In genomic region chr8:84069169-84069568, GRCm38 (mm10) we compare ENCODE assay signal across 14 mouse cellular contexts. TPM values are rescaled to one million over a fixed set of nuclear protein-coding genes. Genes with fewer than 3 reads are reported as not detected.
DNase-seq lines count a peak whose midpoint lies in the region; ATAC-seq and TF ChIP-seq lines count a peak whose summit lies in the region.
"Had no signal": no experiment of that assay in that cellular context is flagged by ENCODE, and none has a peak within 500 bp of the region (broad histone marks: within the 10 kb centered on the region; RNA-seq: fewer than 3 reads in every experiment).

No protein-coding gene starts in this region.

- H3K4me1 ChIP-seq in heart, embryonic 15.5 days (replicated peaks) = peaks cover 56% of the 10 kb centered on the region
- peaks cover 25% of the 10 kb centered on the region; the same call in 1 of the 2 replicates for H3K4me1 ChIP-seq in lung, postnatal 0 days (ENCODE audit: insufficient read depth, low read depth, low read length)
- H3K4me1 ChIP-seq in intestine, embryonic 15.5 days (replicated peaks) = peaks cover 35% of the 10 kb centered on the region
- peaks cover 41% of the 10 kb centered on the region for H3K4me1 ChIP-seq in limb, embryonic 13.5 days
- peaks cover 37% of the 10 kb centered on the region for H3K4me1 ChIP-seq in cerebellum, adult 2 months (ENCODE audit: control insufficient read depth, insufficient read depth, low read length)

- no peaks in the 10 kb centered on the region for H3K36me3 ChIP-seq in heart, embryonic 15.5 days
- no peaks in the 10 kb centered on the region for H3K36me3 ChIP-seq in lung, postnatal 0 days (ENCODE audit: insufficient read depth, low read length)
- H3K36me3 ChIP-seq in intestine, embryonic 15.5 days = no peaks in the 10 kb centered on the region
- H3K36me3 ChIP-seq in limb, embryonic 13.5 days = peaks cover 4% of the 10 kb centered on the region; the same call in 1 of the 2 replicates

- H3K9ac ChIP-seq in heart, embryonic 15.5 days = no peak overlapping the region
- 0 out of 2 replicates have a peak overlapping the region, but pooled peaks have one; percentile 8 for H3K9ac ChIP-seq in lung, postnatal 0 days (replicated peaks; ENCODE audit: low read depth)
- 0 out of 2 replicates have a peak overlapping the region, but pooled peaks have one; percentile 0 for H3K9ac ChIP-seq in intestine, embryonic 15.5 days
- H3K9ac ChIP-seq in limb, embryonic 13.5 days = 0 out of 2 replicates have a peak overlapping the region, but pooled peaks have one; percentile 27

- no peak for TF ChIP-seq CTCF in lung, postnatal 0 days (IDR thresholded peaks at IDR 0.05)
- no peak for TF ChIP-seq CTCF in cerebellum, adult 2 months (IDR thresholded peaks at IDR 0.05; ENCODE audit: borderline replicate concordance, insufficient read depth, low read depth, low read length)

- H3K27me3 ChIP-seq in heart, embryonic 15.5 days = no peaks in the 10 kb centered on the region
- H3K27me3 ChIP-seq in lung, postnatal 0 days (replicated peaks; ENCODE audit: insufficient read depth, low read length) = no peaks in the 10 kb centered on the region
- no peaks in the 10 kb centered on the region for H3K27me3 ChIP-seq in intestine, embryonic 15.5 days (replicated peaks)
- no peaks in the 10 kb centered on the region for H3K27me3 ChIP-seq in limb, embryonic 13.5 days
- H3K27me3 ChIP-seq in cerebellum, adult 2 months (ENCODE audit: control insufficient read depth, insufficient read depth, low read length) = no peaks in the 10 kb centered on the region

- no peak for TF ChIP-seq EP300 in lung, postnatal 0 days (IDR thresholded peaks at IDR 0.05)

- TF ChIP-seq POLR2A in cerebellum, adult 2 months (IDR thresholded peaks at IDR 0.05; ENCODE audit: borderline replicate concordance, insufficient read depth, low read length) = no peak

- no peaks in the 10 kb centered on the region for H3K9me3 ChIP-seq in heart, embryonic 15.5 days (replicated peaks)
- H3K9me3 ChIP-seq in lung, postnatal 0 days (ENCODE audit: low read length) = no peaks in the 10 kb centered on the region
- H3K9me3 ChIP-seq in intestine, embryonic 15.5 days = no peaks in the 10 kb centered on the region
- no peaks in the 10 kb centered on the region for H3K9me3 ChIP-seq in limb, embryonic 13.5 days

- H3K4me2 ChIP-seq in heart, embryonic 15.5 days = peak overlapping the region; percentile 19; the same call in 1 of the 2 replicates
- H3K4me2 ChIP-seq in lung, postnatal 0 days (replicated peaks; ENCODE audit: low read depth, low read length) = no peak overlapping the region
- H3K4me2 ChIP-seq in intestine, embryonic 15.5 days (replicated peaks) = peak overlapping the region; percentile 7
- no peak overlapping the region for H3K4me2 ChIP-seq in limb, embryonic 13.5 days (replicated peaks)

- no peak overlapping the region for H3K4me3 ChIP-seq in heart, embryonic 15.5 days
- H3K4me3 ChIP-seq in lung, postnatal 0 days (ENCODE audit: low read depth, low read length) = no peak overlapping the region
- no peak overlapping the region for H3K4me3 ChIP-seq in intestine, embryonic 15.5 days (replicated peaks)
- no peak overlapping the region for H3K4me3 ChIP-seq in limb, embryonic 13.5 days
- no peak overlapping the region for H3K4me3 ChIP-seq in cerebellum, adult 2 months (replicated peaks; ENCODE audit: insufficient read depth, low read depth, low read length)

- DNase-seq in heart, postnatal 4 days = no peak
- peak; percentile 19 for DNase-seq in lung, postnatal 0 days (ENCODE audit: low spot score)
- no peak for DNase-seq in lung, postnatal 10 days
- DNase-seq in cerebellum, adult 2 months = no peak
- DNase-seq in right cerebral cortex, postnatal 25 days = no peak
- DNase-seq: cerebellum, adult 9-11 months; gastrocnemius, postnatal 10 days; thymus, adult 18-20 months had no signal

- 30% methylated on average over 1 of the region's 1 CpGs for WGBS in heart, embryonic 15.5 days
- 15% methylated on average over 1 of the region's 1 CpGs for WGBS in lung, postnatal 0 days
- 29% methylated on average over 1 of the region's 1 CpGs for WGBS in intestine, embryonic 15.5 days
- WGBS in limb, embryonic 13.5 days = 46% methylated on average over 1 of the region's 1 CpGs
- WGBS in cerebellum, adult 2 months = 49% methylated on average over 1 of the region's 1 CpGs

- H3K27ac ChIP-seq in heart, embryonic 15.5 days = peak overlapping the region; percentile 55
- H3K27ac ChIP-seq in lung, postnatal 0 days (ENCODE audit: low read length) = peak overlapping the region; percentile 57; the same call in 1 of the 2 replicates
- no peak overlapping the region for H3K27ac ChIP-seq in intestine, embryonic 15.5 days
- no peak overlapping the region for H3K27ac ChIP-seq in limb, embryonic 13.5 days
- no peak overlapping the region for H3K27ac ChIP-seq in cerebellum, adult 2 months (ENCODE audit: insufficient read depth, low read length)

- no peak for ATAC-seq in heart, embryonic 15.5 days (replicated peaks; ENCODE audit: insufficient number of reproducible peaks, insufficient read depth, low FRiP score, low read depth)
- no peak for ATAC-seq in lung, postnatal 0 days
- no peak for ATAC-seq in intestine, embryonic 15.5 days
- ATAC-seq in limb, embryonic 13.5 days (ENCODE audit: low FRiP score, low read depth) = no peak
- ATAC-seq: CD4-positive, CD25-positive, alpha-beta regulatory T cell, adult 4 months had no signal

RNA-seq across cellular contexts. Expression of gene Rfx1, which starts 2.5 kb away (rescaled TPM):
- polyA plus RNA-seq in heart, embryonic 15.5 days (2015; fragmentation: Nextera tagmentation; extraction: Ambion mirVana) = 4.5 and 7.4 TPM in 2 replicates
- 10 to 100 TPM; 12.5 to 13.5 TPM for total RNA-seq in heart, postnatal 4 days (2021)
- 4.5 and 5.2 TPM in 2 replicates for polyA plus RNA-seq in lung, postnatal 0 days (2015; fragmentation: Nextera tagmentation; extraction: Ambion mirVana)
- 7.3 and 7.9 TPM in 2 replicates for polyA plus RNA-seq in intestine, embryonic 15.5 days (2015; fragmentation: Nextera tagmentation; extraction: Ambion mirVana)
- polyA plus RNA-seq in limb, embryonic 13.5 days (2015; fragmentation: Nextera tagmentation; extraction: Ambion mirVana) = 9.5 and 10.1 TPM in 2 replicates
- polyA plus RNA-seq in cerebellum, adult 2 months (2012; rRNA removed) = 27.2 and 27.8 TPM in 2 replicates

RNA-seq across cellular contexts. Expression of gene Gm10643, which starts 4.2 kb away (rescaled TPM):
- polyA plus RNA-seq in heart, embryonic 15.5 days (2015; fragmentation: Nextera tagmentation; extraction: Ambion mirVana) = 0.71 and 1.3 TPM in 2 replicates
- 1 to 10 TPM; 3.7 to 4.5 TPM for total RNA-seq in heart, postnatal 4 days (2021)
- 1.2 and 1.3 TPM in 2 replicates for polyA plus RNA-seq in lung, postnatal 0 days (2015; fragmentation: Nextera tagmentation; extraction: Ambion mirVana)
- 0.92 and 1.3 TPM in 2 replicates for polyA plus RNA-seq in intestine, embryonic 15.5 days (2015; fragmentation: Nextera tagmentation; extraction: Ambion mirVana)
- polyA plus RNA-seq in limb, embryonic 13.5 days (2015; fragmentation: Nextera tagmentation; extraction: Ambion mirVana) = 1.5 and 1.6 TPM in 2 replicates
- 2.0 and 2.1 TPM in 2 replicates for polyA plus RNA-seq in cerebellum, adult 2 months (2012; rRNA removed)

RNA-seq across cellular contexts. Expression of gene Rln3, which starts 24.4 kb away (rescaled TPM):
- polyA plus RNA-seq in heart, embryonic 15.5 days (2015; fragmentation: Nextera tagmentation; extraction: Ambion mirVana) = 0.39 TPM in 1 of 2 replicates, not detected in the other
- total RNA-seq in heart, postnatal 4 days (2021) = not detected
- 0.26 TPM in 1 of 2 replicates, not detected in the other for polyA plus RNA-seq in lung, postnatal 0 days (2015; fragmentation: Nextera tagmentation; extraction: Ambion mirVana)
- 0.28 and 0.31 TPM in 2 replicates for polyA plus RNA-seq in intestine, embryonic 15.5 days (2015; fragmentation: Nextera tagmentation; extraction: Ambion mirVana)
- polyA plus RNA-seq in limb, embryonic 13.5 days (2015; fragmentation: Nextera tagmentation; extraction: Ambion mirVana) = not detected in 2 replicates
- polyA plus RNA-seq in cerebellum, adult 2 months (2012; rRNA removed) = 2.6 and 7.4 TPM in 2 replicates
- total RNA-seq: gastrocnemius, postnatal 10 days; layer of hippocampus, adult 18-20 months had no signal
- polyA plus RNA-seq: limb, embryonic 14.5 days had no signal

RNA-seq across cellular contexts. Expression of gene Il27ra, which starts 26.8 kb away (rescaled TPM):
- 5.4 and 6.6 TPM in 2 replicates for polyA plus RNA-seq in heart, embryonic 15.5 days (2015; fragmentation: Nextera tagmentation; extraction: Ambion mirVana)
- 1 to 10 TPM; 4.0 to 4.2 TPM for total RNA-seq in heart, postnatal 4 days (2021)
- polyA plus RNA-seq in lung, postnatal 0 days (2015; fragmentation: Nextera tagmentation; extraction: Ambion mirVana) = 0.56 and 0.93 TPM in 2 replicates
- 1.3 and 1.5 TPM in 2 replicates for polyA plus RNA-seq in intestine, embryonic 15.5 days (2015; fragmentation: Nextera tagmentation; extraction: Ambion mirVana)
- polyA plus RNA-seq in limb, embryonic 13.5 days (2015; fragmentation: Nextera tagmentation; extraction: Ambion mirVana) = 0.98 and 1.1 TPM in 2 replicates
- 0.17 and 0.21 TPM in 2 replicates for polyA plus RNA-seq in cerebellum, adult 2 months (2012; rRNA removed)

RNA-seq across cellular contexts. Expression of gene Dcaf15, which starts 35.4 kb away (rescaled TPM):
- polyA plus RNA-seq in heart, embryonic 15.5 days (2015; fragmentation: Nextera tagmentation; extraction: Ambion mirVana) = 4.6 and 6.8 TPM in 2 replicates
- total RNA-seq in heart, postnatal 4 days (2021) = 10 to 100 TPM; 19.7 to 20.5 TPM
- polyA plus RNA-seq in lung, postnatal 0 days (2015; fragmentation: Nextera tagmentation; extraction: Ambion mirVana) = 5.1 TPM in 2 replicates
- 8.4 and 9.9 TPM in 2 replicates for polyA plus RNA-seq in intestine, embryonic 15.5 days (2015; fragmentation: Nextera tagmentation; extraction: Ambion mirVana)
- 12.4 and 13.3 TPM in 2 replicates for polyA plus RNA-seq in limb, embryonic 13.5 days (2015; fragmentation: Nextera tagmentation; extraction: Ambion mirVana)
- polyA plus RNA-seq in cerebellum, adult 2 months (2012; rRNA removed) = 39.0 and 44.7 TPM in 2 replicates

Comparison
In these comparisons a context has a peak if more than half of its experiments do, and no peak if none do; other contexts are left out.
1. H3K27ac ChIP-seq: peak in heart, embryonic 15.5 days (single experiment) and lung, postnatal 0 days (single experiment); none in intestine, embryonic 15.5 days (single experiment), limb, embryonic 13.5 days (single experiment) and cerebellum, adult 2 months (single experiment).
2. H3K4me2 ChIP-seq: peak in heart, embryonic 15.5 days (single experiment) and intestine, embryonic 15.5 days (single experiment); none in lung, postnatal 0 days (single experiment) and limb, embryonic 13.5 days (single experiment).